Mouse (Mus musculus) heart, postnatal 10 days (tissue): ENCODE measurements around the gene Fcho1. TPM values are rescaled to one million over a fixed set of nuclear protein-coding genes. Genes with fewer than 3 reads are reported as not detected.
"Not testable (repeated sequence)": the region's sequence is repeated elsewhere in the genome, so short reads cannot be mapped to it uniquely, and the experiment has no call there.

Experiments
- DNase-seq, 2 experiments: peaks; one replicate each; pipeline ENCODE4 v3.0.0; 2021
- intact Hi-C: fragments of 180-260 bp; cut with DNase I; formaldehyde crosslinking; loops from one replicate; pipeline ENCODE4 v1.15.1; 2025
- total RNA-seq, 2 experiments: library from RNA; stranded (reverse); gene quantifications; 2 replicates each; pipeline ENCODE4 v1.2.3; 2021

Gene Fcho1
- total RNA-seq, result 1 to 10 TPM; 1.3 to 2.4 TPM

DNA sequence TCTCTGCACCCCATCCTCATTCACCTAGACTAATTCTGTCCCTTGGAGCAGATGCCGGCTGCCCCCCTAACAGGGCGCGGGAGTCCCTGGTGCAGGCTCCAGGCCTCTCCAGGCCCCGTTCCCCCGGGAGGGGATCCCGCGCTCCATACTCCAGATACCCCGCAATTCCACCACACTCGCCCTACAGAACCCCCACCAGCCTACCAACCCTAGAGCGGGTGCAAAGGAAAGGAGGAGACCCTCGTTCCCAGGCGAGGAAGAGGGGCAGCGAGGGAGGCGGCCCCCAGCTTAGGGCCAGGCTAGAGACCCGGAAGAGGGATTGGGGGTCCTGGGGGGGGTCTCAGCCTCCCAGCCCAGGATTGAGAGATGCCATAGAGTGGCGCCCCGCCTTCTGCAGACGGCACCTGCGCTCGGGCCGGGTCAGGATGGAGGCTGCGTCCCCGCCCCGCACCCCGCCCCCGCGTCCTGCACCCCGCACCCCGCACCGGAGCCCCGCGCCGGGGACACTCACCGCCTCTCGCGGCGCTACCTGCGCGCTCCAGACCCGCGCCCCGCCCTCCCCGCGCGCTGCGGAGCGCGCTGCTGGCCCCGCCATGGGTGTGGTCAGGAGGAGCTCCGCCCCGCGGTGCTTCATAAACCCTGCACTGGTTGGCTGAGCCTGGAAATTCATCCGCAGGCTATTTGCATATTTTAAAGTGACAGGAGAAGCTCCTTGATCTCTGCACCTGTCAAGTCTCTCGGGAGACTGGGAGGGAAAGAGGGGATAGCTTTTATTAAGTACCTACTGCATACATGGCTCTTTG, at the start of gene Fcho1:
TSS of gene Fcho1 (minus strand) at position 595 of the 803 bp plus-strand sequence.
- intact Hi-C loops, result no loop called here
- peak; percentile 69 to 81 for DNase-seq

DNA sequence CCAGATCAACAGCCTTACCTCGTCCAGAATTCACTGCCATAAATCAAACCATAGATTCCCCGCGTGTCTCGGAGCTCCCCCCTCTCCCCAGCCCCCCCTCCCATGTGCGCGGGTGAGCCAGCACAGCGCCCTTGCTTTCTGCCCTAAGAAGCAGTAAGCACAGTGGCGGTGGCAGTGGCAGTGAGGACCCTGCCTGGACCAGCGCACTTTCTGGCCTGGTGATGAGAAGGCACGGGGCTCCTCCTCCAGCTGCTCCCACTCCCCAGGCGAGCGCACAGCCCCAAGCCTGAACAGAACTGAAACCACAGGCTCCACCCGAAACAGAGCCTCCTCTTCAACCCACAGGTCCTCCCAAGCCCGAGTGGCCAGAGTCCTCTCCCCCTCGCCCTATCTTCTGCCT, 45.8 kb upstream of the Fcho1 start:
- DNase-seq, result no peak
- intact Hi-C loops, result no loop called here

DNA sequence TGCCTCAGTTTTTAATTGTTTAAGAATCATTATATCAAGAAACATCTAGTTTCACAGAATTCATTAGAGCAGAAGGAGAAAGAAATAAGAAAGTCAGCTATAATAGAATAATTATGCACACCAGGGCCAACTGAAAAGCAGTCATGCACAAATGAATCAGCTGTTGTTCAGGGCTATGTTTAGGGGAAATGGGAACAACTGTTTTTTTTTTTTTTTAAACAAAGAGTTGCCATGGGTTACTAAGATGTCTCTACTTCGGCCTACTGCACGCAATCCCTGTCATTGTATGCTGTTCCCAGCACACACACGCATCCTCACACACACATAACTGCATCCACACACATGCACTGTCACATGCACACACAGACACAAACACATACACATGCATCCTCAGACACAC, 33.3 kb upstream of the Fcho1 start:
- DNase-seq, result no peak
- intact Hi-C loops, result loop anchor here (10.0 kb wide), 1 partner anchor 226 kb away; no protein-coding TSS in a partner anchor

DNA sequence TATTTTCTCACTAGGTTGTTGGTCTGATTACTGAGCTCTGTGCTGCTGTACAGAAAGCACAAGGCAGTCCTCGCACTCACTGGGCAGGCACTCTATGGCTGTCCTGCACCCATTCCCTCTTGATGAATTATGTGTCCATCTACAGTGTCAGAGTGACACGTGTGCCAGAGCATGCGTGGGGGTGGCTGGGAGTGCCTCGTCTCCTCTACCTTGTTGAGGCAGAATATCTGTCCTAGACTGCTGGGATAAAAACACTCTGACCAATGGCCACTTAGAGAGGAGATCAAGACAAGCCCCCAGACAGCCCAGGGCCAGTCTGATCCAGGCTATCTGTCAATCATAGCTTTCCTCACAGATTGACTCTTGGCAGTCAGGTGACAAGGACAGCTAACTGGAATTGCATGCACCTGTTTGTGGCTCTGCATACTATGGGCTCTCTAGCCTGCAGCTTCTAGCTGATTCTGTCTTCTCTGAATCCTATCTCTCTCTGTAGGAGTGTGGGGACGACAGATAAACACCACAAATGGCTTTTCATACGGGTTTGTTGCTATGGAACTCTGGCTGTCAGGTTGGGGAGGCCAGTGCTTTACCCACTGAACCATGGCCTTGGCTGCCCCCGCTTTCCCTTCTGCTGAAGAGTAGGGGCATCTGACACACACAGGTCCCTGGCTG, 27.5 kb upstream of the Fcho1 start:
- DNase-seq, result not testable (repeated sequence)
- intact Hi-C loops, result loop anchor here (10.0 kb wide), 1 partner anchor 232 kb away; no protein-coding TSS in a partner anchor

GRCm38 (mm10) chr8:71752263-71752662, 26.7 kb upstream of the Fcho1 start:
- intact Hi-C loops, result loop anchor here (10.0 kb wide), 1 partner anchor 233 kb away; no protein-coding TSS in a partner anchor
- DNase-seq, result not testable (repeated sequence)

GRCm38 (mm10) chr8:71751337-71751886, 25.9 kb upstream of the Fcho1 start:
- peak; percentile 50 to 67 for DNase-seq
- intact Hi-C loops, result loop anchor here (10.0 kb wide), 1 partner anchor 233 kb away; no protein-coding TSS in a partner anchor

DNA sequence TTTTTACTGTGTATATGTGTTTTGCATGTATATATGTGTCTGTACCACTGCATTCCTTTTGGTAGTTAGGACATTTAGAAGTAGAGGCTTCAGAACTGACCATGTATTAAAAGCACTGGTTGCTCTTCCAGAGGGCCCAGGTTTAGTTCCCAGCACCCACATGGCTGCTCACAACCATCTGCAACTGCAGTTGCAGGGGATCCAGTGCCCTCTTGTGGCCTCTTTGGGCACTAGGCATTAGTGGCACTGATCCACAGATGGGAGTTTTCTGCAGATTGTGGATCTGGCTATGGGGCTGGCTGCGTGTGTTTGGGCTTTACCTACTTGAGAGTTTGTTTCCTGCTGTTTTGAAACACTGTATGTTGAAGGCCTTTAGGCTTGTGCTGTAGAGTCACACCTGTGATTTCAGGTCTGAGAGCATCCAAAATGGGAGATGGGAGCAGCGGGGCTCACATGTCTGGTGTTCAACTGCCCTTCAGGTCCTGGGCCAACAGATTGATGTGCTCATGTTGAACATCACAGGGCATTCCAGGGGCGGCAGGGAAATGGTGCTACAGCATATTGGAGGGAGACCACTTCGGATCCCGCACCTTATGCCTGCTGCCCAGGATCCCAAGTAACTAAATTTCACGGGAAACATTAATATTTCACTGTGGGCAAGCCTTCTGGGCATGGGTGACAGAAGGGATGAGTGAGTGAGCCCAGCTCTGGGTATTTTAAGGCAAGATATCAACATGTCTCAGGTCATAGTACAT, 24.0 kb upstream of the Fcho1 start:
- intact Hi-C loops, result loop anchor here (10.0 kb wide), 1 partner anchor 235 kb away; no protein-coding TSS in a partner anchor

DNA sequence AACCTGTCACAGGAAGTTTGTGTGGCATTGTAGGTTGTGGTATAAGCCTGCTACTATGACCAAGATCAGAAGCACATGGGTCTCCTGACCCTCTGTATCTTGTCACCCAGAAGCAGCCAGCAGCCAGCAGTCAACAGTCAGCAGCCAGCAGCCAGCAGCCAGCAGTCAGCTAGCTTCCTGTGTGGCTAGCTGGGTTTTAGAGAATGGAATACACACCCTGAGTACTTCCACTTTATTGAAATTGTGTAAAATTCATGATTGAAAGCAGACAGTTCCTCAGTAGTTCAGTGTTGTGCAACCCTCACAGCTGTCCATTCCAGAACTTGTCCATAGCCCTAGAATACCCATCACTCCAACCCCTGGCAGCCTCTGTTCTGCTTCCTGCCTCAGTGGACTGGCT, 21.6 kb upstream of the Fcho1 start:
- DNase-seq, intact Hi-C loops: not testable (repeated sequence)

More for the DNA sequence above, 24.0 kb upstream of the Fcho1 start:
- not testable (repeated sequence) for DNase-seq

- DNase-seq, result no peak
- intact Hi-C loops, result no loop called here
Observed at GRCm38 (mm10) chr8:71745322-71745721, 19.8 kb upstream of the Fcho1 start.

- intact Hi-C loops, result no loop called here
- DNase-seq, result no peak
Observed at GRCm38 (mm10) chr8:71742783-71743182, 17.3 kb upstream of the Fcho1 start.

- DNase-seq, result no peak
- intact Hi-C loops, result no loop called here
Observed at GRCm38 (mm10) chr8:71741687-71742114, 16.2 kb upstream of the Fcho1 start.

DNA sequence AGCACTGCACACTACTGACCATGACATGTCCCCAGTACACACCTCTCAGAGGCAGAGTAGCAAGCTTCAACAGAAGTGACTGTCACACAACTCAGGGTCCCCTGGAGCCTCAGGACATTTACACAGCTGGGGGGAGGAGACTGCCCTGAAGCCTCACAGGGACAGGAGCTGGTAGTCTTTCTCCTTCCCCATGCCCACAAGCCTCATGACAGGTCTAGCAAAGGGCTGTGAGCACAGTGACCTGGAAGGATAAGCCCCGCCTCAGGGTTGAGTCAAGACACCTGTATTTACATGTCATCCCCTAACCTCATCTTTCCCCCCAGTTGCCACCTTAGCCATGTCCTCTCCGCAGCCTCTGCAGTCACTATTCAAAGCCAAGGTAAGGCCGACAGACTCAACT, 15.7 kb upstream of the Fcho1 start:
- no peak for DNase-seq
- intact Hi-C loops, result no loop called here

DNA sequence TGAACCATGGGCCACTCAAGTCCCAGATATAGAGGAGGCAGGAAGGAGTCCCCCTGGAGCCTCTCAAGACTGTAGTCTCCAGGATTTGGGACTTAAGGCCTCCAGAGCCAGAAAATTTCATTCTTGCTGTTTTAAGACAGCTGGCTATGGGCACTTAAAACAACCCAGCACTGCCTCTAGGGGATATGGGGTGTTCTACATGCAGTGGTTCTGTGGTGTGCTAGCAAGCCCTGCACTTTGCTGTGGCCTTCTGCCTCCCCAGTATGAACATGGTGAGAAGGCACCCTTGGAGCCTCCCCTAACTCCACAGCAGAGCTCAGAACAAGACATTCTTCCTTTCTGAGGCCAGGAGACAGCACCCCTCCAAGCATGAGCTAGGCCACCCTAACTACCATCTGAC, 12.8 kb upstream of the Fcho1 start:
- intact Hi-C loops, DNase-seq: not testable (repeated sequence)

- peak; percentile 64 to 67 for DNase-seq
- intact Hi-C loops, result loop anchor here (1.0 to 5.0 kb wide), 3 partner anchors 22 to 289 kb away; no protein-coding TSS in a partner anchor
Observed at GRCm38 (mm10) chr8:71731652-71732230, 6.2 kb upstream of the Fcho1 start.

DNA sequence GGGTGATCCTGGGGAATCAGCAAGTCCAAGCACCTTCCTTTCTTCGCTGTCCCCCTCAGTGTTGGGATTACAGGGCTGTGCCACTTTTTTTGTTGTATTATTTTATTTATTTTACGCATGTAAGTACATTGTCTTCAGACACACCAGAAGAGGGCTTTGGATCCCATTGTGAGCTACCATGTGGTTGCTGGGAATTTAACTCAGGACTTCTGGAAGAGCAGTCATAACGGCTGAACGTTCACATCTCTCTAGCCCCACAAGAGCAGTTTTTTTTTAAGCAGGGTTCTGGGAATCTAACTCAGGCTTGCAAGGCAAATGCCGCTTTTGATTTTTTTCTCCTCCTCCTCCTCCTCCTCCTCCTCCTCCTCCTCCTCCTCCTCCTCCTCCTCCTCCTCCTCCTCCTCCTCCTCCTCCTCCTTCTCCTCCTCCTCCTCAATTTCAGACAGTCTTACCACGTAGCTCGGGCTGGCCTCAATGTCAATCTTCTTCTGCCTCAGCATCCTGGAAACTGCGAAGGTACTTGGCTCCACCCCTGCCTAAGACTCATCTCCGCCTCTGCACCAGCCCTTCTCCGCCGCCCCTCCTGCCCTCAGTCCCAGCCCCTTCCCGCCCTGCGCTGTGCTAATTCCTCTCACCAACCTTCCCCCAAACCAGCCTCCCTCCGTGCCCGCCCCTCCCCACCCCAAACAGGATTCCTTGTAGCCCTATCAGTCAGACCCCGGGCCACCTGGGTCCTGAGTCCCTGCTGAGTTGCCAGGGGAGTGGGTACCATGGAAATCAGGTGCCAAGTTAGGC, 3.5 kb upstream of the Fcho1 start:
- no peak for DNase-seq
- intact Hi-C loops, result no loop called here

DNA sequence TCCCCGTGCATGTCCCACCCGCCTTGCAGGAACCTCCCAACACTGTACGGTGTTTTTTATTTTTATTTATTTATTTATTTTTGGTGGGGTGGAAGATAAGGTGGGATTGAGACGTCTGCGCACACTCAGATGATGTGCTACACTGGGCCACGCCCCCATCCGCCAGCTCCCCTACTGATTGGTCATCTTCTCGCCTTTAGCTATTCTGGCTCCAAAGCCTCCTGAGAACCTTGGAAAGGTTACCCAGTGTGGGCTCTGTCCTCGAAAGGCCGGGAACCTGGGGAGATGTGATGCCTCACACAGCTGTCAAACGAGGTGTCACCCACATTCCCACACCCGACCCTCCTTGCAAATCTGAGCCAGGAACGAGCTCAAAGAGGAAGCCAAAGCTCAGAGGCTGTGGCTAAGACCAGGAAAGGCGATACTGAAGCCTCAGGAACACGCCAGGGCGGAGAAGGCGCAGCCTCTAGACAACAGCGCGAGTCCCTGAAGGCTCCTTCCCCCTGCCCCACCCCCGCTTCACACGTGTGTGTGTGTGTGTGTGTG, 2.8 kb upstream of the Fcho1 start:
- peak in 1 of 2 experiments; percentile 26 for DNase-seq
- intact Hi-C loops, result no loop called here

DNA sequence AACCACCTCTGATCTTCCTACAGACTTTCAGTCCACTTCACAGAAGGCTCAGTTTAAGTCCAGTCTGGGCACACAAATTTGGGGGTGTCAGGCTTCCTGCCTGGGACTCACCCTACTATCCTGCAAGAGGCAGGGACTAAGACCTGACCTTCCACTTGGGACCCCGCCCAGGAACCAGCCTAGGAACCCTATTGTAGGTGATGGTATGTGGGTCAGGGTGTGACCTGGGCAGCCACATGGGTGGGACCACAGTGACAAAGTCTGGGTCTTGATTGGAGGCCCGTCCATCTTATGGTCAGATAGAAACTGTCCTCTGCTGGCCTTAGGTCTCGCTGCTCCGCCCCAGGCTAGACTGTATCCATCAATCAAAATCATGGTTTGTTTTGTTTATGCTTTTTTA, 1.1 kb downstream of the Fcho1 start:
- intact Hi-C loops, result no loop called here
- no peak for DNase-seq

DNA sequence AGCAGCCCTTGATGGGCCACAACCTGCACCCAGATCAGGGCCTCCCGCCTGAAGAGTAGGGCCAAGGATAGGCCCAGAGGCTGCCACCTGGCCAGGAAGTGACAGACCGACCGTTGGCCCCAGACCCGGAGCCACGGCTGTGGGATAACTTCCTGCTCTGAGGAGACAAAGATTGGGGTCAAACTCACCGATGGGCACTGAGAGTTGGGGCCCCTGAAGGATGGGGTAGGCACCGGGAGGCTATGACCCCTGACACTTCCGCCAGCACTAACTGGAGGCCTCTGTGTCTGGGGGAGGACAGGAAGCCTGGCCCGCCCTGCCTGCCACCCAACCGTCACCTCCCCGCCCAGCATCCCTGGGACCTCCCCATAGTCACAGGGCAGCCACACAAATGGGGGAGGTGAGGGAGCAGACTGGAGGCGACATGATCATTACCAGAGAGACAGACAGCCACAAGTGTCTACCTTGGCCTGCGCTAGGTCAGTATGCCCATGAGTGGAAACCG, 2.4 kb downstream of the Fcho1 start:
- no peak for DNase-seq

GRCm38 (mm10) chr8:71719928-71720457, 5.5 kb downstream of the Fcho1 start:
- DNase-seq, result no peak
- intact Hi-C loops, result no loop called here

More for the DNA sequence above, 2.4 kb downstream of the Fcho1 start:
- intact Hi-C loops, result no loop called here
